Mouse (Mus musculus) megakaryocyte, adult 5-6 weeks (primary cell): ENCODE results near the gene Slc25a22. TPM values are rescaled to one million over a fixed set of nuclear protein-coding genes. Genes with fewer than 3 reads are reported as not detected.

Experiments used
- ATAC-seq: 2 replicates; pipeline ENCODE4 v1.8.0; 2016; ENCODE audit warnings: mild to moderate bottlenecking, inconsistent platforms; ENCODE audit not compliant: poor library complexity, severe bottlenecking
- total RNA-seq, 2 experiments: library from RNA; stranded (forward) in 1 of 2; stranded (reverse) in 1 of 2; fragments of 153-499, 151-499 nt in 1 of 2; fragments of 221-1000, 200-1000 nt in 1 of 2; gene quantifications; 2 replicates each; pipeline versions ENCODE4 v1.2.3 to v1.2.4; 2015 to 2017

The Slc25a22 gene
- total RNA-seq, 2 experiments from 2014 or later: 3.2 to 14.6 TPM

DNA sequence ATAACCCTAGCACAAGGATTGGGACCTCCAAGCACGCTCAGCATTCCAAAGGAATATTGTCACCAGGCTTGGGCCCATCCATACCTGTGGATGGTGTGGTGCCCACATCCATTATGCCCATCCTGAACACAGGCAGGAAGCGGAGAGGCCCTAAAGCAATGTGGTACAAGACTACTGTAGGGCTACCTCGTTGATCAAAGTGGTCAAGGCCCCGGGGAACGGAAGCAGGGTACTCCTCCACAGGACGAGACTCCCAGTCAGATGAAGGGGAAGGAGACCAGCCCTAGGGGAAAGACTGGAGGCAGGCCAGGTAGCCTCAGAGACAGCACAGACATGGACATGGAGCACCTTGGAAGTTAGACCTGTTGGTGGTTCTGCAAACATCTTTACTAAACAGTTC is 35.1 kb upstream of the Slc25a22 start:
- no peak for ATAC-seq

DNA sequence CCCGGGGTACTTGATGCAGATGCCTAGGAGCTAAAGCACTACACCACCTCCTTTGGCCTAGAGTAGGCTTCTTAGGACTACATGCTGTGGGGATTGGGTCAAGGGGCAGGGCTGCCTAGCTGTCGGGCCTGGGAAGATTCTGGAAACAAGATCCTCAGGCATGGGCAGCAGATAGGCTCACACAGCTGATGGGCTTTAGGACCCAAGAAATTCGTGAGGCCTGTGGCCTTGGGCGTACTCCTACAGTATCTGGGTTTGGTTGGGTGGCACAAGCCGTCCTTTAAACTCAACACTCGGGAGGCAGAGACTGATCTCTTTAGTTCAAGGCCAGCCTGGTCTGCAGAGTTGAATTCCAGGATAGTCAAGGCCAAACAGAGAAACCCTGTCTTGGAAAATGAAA is 34.5 kb upstream of the Slc25a22 start:
- no peak for ATAC-seq

GRCm38 (mm10) chr7:141471236-141471635 is 33.5 kb upstream of the Slc25a22 start:
- ATAC-seq: no peak

GRCm38 (mm10) chr7:141470637-141470944 is 32.9 kb upstream of the Slc25a22 start:
- ATAC-seq: no peak

- ATAC-seq: no peak
Measured at GRCm38 (mm10) chr7:141469901-141470636, 32.4 kb upstream of the Slc25a22 start.

- ATAC-seq: no peak
Measured at GRCm38 (mm10) chr7:141469352-141469751, 31.7 kb upstream of the Slc25a22 start.

DNA sequence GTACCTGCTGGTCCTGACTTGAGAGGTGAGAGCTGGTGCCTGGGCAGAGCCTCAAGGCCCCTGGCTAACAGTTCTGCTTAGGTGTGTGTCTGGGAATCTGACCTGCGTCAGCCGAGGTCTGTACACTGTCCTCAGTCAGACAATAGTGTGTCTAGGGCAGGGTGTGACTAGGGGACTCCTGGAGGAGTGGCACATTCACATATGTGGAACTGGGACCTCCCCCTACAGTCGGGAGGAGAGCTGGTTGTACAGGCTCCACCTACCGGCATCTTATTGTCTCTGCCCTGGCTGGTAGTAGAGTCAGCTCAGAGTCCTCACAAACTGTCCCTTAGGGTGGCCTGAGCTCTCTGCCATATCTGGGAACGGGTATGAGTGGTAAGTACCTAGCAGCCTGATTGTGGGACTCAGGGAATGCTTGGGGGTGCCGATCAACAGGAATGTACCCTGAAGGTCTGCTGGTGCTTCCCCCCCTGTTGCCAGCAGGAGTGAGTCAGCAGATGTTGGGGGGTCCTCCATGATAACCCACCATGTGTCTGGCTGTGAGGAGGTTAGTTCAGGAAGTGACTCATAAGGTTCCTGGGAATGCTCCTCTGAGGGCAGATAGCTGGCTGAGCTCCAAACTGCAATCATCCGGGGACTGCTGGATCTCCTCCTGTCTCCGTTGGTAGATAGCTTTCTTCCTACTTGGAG is 31.0 kb upstream of the Slc25a22 start:
- peak; percentile 53 for ATAC-seq

GRCm38 (mm10) chr7:141468164-141468521 is 30.5 kb upstream of the Slc25a22 start:
- no peak for ATAC-seq

DNA sequence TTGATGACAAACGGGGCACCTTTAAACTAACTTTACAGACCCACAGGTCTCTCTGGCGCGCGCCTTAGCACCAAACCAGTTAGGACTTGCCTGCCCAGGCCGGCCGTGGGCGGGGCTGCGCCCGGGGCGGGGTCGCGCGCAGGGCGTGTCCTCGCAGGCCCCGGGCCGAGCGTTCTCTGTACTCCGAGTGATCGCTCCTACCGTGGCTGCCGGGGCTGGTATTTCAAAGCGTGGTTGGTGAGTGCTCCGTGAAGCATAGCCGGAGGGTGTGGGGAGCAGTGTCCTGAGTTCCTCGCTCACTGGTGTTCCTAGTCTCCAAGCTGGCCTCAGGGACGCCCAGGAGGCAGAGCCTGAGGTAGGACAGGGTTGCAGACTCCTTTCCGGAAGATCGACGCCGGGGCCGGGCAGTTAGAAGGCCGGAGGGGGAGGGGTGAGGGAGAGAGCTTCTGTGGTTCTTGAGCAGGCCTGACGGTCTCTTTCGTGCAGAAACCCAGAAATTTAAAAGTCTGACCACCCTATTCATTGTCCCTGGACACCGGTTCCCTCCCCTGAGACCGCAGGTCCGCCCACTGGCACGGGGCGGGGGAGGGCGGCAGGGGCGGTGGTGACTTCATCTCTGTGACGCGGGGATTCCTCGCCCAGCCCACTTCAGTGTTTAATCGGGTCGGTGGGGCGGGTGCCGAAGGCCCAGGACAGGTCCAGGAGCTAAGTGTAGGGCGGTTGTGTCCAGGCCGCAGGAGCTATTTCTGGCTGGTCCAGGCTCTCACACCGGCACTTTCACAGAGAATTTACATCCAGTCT is 29.7 kb upstream of the Slc25a22 start, which contains the start of gene Cd151:
Gene Cd151 (plus strand): TSS at position 163 of the 801 bp plus-strand sequence.
- ATAC-seq: peak; percentile 73

GRCm38 (mm10) chr7:141466607-141467148 is 29.0 kb upstream of the Slc25a22 start:
- no peak for ATAC-seq

- ATAC-seq: no peak
Measured at GRCm38 (mm10) chr7:141466045-141466394, 28.3 kb upstream of the Slc25a22 start.

- no peak for ATAC-seq
Measured at GRCm38 (mm10) chr7:141465388-141466044, 27.8 kb upstream of the Slc25a22 start.

DNA sequence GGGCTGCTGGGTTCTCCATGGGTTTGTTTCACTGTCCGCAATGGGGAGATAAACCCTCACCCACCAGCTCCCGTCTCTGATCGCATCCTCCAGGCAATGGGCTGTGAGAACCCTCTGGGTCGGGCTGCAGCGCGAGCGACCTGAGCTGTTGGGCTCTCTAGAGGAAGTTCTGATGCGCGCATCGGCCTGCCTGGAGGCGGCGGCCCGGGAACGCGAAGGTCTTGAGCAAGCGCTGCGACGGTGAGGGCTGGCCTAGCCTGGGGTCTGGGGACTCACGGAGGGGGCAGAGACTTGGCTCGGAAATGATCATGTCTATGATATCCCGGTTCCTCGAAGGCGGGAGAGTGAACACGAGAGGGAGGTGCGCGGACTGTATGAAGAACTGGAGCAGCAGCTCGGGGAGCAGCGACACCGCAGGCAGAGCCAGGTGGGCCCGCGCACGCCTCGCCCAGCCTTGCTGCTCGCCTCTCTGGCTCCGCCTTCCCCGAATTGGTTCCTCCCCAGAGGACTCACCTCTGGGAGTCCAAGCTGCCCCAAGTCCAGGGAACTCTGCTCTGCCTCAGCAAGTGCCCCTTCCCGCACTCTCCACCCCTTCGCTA is 27.0 kb upstream of the Slc25a22 start:
- peak; percentile 22; the same call in 1 of the 2 replicates for ATAC-seq

GRCm38 (mm10) chr7:141463824-141464602 is 26.3 kb upstream of the Slc25a22 start:
- no peak for ATAC-seq

DNA sequence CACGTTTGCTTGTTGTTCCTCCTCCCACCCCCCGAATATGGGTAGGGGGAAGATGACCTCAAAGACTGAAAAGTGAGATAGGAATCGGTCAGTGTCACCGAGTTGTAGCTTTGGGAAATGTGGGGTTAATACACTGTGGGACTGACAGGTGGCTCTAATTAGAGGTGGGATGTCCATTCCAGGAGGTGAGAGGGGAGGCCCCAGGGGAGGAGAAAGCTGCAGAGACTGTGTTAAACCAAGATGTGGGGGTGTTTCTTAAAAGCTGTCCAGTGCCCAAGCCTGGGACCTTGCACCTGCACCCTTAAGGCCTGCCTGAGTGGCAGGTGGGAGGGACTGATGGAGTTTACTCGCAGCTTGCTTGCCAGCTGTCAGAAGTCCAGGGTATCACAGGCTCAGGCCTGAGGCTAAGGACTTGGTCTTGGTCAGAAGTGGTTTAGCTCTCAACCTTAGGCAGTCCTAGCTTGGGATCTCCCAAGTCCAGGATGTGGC is 24.7 kb upstream of the Slc25a22 start:
- no peak for ATAC-seq

DNA sequence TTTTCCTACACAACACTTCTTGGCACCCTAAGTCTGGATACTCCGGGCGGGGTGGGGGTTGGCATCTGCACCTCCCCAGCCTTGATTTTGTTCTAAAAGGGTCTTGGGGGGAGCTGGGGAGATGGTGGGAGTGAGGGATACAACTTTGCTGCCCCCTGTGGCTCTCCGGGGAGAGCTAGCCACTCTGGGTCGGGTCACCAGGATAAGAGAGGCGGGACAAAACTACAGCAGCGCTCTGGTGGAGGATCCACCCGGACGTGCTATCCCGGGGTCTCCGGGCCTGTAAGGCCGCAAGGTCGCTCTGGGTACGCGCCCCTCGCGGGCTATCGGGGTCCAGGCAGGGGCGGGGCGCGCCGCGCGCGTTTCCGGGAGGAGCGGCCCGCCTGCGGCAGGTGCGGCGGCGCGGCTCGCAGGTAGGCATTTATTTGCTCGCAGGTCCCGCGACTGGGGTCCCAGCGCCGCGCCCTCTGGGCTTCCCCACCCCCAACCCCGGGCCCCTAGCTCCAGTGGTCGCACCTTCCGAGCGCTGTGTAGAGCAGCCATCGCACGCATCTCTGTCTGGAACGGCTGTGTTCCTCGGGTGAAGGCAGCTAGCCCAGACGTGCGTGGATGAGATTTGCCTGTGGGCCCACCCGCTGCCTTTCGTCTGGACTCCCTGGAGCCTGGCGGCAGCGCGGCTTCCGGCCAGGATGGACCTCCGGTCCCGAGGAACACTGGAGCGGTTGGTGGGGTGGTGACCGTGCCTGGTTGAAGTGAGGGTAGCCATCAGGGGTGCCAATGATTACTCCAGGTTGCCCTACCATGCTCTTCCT is 24.0 kb upstream of the Slc25a22 start:
- no peak for ATAC-seq

- peak; percentile 23 for ATAC-seq
Measured at GRCm38 (mm10) chr7:141460391-141461113, 22.9 kb upstream of the Slc25a22 start, which contains the start of gene Cracr2b. Gene Cracr2b (plus strand): TSS chr7:141461094.

DNA sequence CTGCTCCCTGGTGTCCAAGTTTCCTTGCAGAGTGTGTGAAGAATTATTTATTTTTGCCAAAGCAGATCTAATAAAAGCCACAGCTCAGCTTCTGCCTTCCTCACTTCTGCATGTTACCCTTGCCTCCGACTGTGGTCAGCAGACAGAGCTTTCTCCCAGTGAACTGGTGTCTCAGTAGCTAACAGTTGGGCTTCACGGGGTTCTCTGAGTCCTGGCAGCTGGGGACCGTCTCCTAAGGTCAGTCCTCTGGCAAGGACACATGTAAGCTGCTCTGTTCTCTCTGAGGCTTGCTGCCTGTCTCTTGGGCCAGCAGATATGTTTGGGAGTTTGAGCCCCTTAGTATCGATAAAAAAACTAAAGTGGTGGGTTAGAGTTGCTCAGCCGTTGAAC is 22.3 kb upstream of the Slc25a22 start:
- no peak for ATAC-seq
